Mouse (Mus musculus) R1 (cell line): ENCODE data around the gene Mtg2.

Experiments used
- DNase-seq: peaks from one replicate; pipeline ENCODE4 v3.0.0-alpha.2; 2018; ENCODE audit warnings: low read depth, low spot score

The Mtg2 gene

DNA sequence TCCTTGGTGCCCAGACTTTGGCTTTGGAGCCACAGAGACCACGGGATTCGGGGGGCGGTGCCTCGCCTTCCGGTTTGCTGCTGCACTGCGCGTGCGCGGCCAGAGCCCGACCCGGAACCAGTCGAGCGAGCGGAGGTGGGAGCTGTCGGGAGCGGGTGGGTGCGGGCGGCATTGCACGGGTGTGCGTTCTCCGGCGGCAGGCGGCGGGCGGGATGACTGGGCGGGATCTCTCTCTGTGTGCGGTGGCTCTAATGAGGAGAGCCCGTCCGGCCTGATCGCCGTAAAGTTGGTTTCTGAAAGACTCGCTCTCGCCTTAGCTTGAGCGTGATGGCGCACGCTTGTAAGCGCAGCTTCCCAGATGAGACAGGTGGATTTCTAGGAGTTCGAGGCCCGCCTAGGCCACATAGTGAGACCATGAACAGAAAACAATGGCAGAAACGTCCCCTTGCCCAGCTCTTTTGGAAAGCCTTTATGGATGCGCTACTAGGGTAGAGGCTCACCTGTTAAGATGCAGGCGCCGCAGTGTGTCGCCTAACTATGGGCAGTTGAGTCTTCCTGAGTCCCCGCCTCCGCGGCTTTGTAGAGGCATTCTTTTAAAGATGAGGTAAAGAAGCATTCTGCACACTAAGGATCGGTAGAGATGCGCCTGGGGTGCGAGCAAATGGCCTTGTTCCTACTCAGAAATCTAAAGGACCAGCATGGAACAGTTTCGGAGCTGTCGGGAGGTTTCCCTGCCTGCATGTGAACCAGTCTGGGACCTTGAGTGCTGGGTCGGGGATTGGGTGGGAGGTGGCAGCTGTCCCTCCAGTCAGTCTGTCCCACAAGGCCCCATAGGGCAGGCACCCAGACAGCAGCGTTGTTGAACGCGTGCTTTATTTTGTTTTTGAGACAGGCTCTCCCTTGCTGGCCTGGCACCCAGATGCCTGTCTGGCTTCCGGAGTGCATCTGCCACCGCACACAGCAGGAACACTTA lies at the start of gene Mtg2:
Mtg2 (plus strand) TSS at position 108 of the 973 bp plus-strand sequence.
- DNase-seq = peak; percentile 93

DNA sequence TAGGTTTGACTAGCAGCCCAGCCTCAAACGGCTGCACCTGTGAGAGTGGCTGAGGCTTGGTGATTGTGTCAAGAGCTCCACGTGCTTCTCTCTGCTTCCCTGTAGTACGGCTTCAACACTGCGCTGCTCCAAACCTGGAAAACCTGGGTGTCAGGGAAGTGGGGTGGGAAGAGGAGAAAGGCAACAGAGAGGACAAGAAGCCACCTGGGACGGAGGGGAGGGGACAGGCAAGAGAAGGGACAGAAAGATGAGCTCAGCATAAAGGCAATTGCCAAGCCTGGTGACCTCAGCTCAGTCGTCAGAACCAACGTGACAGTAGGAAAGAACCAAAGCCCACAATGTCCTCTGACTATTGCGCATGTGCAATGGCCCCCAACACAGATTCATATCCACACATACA lies 49.5 kb upstream of the Mtg2 start:
- no peak for DNase-seq

DNA sequence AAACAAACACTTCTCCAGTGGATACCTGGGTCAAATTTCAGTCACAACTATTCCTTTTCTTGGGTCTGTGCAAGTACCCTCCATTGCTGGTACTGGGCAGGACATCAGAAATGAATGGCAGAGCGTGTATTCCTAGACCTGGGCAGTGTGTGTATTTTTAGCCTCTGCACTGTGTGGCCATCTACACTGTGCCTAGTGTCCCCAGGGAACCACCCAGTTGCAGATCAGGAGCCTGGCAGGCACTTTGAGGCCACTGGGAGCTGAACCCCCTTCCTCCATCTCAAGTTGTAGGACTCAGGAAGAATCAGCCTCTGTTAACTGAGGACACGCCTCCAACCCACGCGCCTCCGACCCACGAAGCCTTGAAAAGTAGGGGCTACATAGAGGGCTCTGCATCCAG lies 47.6 kb upstream of the Mtg2 start:
- DNase-seq = no peak

DNA sequence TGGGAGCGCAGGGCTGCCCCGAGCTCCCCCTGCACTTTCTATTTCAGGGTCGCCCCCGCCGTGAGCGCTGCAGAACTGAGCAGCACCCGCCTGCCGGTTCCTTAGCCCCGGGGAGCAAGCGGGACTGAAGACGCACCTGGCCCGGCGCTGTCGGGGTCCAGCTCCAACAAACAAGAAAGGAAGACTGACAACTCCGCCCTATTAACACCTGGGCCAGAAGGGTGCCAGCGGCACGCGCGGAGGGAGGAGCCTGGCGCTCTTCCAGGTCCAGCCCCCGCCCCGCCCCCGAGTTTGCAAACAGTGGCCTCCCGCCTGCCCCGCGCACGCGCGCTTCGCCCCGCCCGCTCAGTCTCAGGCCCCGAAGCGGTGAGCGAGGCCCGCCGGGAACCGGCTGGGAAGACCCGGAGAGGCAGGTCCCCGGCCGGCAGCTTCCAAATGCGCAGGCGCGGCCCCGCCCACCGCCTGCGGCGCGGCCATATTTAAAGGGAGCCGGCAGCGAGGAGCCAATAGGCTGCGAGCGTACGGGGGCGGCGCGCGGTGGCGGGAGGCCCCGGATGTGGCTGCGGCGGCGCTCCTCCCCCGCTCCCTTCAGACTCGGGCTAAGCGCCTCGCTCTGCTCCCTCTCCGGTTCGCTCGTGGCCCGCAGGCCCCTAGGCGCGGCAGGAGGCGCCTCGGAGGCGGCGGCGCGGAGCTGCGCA lies 45.8 kb upstream of the Mtg2 start, which contains the start of gene Lsm14b:
Lsm14b (plus strand) TSS at position 587 of the 698 bp plus-strand sequence.
- peak; percentile 98 for DNase-seq

DNA sequence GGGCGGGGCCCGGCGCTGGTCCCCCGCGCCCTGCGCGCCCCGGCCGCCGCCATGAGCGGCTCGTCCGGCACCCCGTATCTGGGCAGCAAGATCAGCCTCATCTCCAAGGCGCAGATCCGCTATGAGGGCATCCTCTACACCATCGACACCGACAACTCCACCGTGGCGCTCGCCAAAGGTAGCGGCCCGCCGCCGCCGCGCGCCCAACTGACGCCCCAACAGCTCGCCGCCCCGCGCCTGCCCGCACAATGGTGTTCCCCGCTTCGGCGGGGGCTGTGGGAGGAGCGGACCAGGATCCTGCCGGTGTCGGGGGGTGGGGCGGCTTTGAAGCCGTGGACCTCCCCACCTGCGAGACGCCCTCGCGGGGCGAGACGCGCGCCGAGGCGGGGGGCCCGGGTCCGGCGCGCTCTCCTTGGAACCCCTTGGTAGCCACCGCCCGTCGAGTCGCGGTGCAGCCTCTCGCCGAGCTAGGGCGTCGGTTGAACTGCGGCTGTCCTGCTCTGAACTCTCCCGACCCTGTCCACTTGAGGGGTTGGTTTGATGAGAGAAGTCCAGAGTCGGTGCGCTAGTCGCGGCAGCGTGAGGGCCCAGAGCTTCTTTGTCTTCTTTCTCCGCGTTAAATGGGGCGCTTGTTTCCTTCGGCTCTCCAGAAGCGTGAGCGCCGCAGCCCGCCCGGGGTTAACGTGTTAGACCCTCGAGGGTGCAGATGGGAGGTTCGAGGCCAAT lies 45.1 kb upstream of the Mtg2 start:
- peak; percentile 46 for DNase-seq

DNA sequence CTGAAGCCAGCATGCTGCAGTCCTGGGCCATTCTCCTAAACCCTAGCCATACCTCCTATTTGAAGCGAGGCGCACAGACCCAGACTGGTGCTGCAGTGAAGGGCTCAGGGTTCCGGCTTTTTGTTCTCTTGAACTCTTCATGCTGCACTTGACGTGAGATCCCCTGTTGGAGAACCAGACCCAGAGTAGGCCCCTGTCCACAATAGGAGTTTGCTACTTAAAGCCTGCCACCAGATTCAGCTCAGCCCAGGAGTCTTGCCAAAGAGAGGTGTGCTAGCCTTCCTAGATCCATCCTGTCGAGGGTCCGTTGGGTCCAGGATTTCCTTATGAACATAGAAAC lies 44.6 kb upstream of the Mtg2 start:
- DNase-seq = no peak

DNA sequence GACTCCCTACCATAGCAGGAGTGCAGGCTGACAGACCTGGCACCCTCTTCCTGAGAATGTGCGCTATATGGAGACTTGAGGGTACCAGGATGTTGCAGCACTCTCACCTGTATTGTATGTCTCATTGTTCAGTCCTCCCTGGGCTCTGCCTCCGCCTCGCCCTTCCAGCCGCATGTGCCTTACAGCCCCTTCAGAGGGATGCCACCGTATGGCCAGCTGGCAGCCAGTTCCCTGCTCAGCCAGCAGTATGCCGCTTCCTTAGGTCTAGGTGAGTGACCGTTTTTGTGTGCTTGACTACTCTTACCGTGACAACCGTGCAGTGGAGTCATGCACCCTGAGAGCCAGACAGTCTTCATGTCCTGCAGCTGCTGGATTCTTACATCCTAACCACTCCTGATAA lies 42.6 kb upstream of the Mtg2 start:
- DNase-seq = no peak

GRCm38 (mm10) chr2:180031270-180031669 lies 39.1 kb upstream of the Mtg2 start:
- no peak for DNase-seq

DNA sequence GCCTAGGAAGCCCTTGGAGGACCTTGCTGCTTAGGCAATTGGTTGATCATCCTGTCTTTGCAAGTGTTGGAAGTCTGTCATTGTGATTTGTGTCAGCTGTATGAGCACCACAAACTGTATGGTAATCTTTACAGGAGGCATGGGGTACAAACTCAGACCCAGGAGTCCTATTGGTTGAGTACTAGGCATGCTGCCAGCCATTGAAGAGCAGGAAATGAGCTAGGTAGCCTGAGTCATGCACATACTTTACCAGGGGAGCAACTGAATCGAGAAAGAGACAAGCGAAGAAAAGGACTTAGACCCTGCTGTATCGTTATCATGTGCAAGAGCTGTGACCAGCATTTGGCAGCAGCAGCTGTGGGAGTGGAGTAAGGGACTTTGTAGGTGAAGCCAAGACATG lies 37.5 kb upstream of the Mtg2 start:
- DNase-seq = no peak

GRCm38 (mm10) chr2:180033956-180034355 lies 36.4 kb upstream of the Mtg2 start:
- DNase-seq = no peak

DNA sequence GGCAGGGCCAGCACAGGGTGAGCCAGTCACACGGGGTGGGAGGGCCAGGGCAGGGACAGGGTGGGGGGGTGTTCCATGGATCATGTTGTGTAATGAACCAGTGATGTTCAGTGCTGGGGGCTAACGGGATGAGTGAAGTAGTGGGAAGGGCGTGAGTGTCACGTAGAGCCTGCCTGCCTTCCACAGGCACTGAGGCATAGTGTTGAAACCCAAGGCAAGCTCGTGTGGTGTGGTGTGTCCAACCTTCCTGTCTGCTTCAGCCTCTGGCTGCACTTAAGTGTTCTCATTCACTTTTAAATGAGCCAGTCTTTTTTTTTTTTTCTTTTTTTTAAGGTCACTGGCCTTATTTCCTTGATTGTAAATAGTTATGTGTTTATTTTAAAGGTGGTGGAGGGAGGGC lies 35.6 kb upstream of the Mtg2 start:
- DNase-seq = peak; percentile 32

DNA sequence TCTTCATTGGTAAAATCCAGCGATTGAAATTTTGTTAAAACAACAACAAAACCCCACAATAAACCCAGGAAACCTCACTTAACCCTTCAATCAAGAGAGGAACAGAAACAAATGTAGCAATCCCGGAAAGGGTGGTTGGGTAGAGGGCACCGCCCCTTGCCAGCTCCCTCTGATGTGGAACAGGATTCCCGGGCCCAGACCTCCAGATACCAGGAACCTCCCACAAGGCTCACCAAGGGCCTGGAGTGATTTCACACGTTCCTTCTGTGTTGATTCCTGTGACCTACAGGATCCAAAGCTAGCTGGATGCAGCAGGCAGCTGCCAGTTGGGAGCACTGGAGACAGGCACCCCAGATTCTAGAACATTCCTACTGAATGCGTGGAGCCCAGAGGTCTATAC lies 30.0 kb upstream of the Mtg2 start:
- no peak for DNase-seq

- peak; percentile 64 for DNase-seq
These were observed 28.7 kb upstream of the Mtg2 start for GRCm38 (mm10) chr2:180041577-180042255.

- peak; percentile 90 for DNase-seq
These were observed 28.0 kb upstream of the Mtg2 start, which contains the start of the genes Psma7 and Ss18l1 for GRCm38 (mm10) chr2:180042256-180042857. TSS of gene Psma7 (minus strand) at chr2:180042433. TSS of gene Ss18l1 (plus strand) at chr2:180042509.

- peak; percentile 79 for DNase-seq
These were observed 27.4 kb upstream of the Mtg2 start for GRCm38 (mm10) chr2:180042858-180043515.

GRCm38 (mm10) chr2:180045283-180045682 lies 25.1 kb upstream of the Mtg2 start:
- peak; percentile 50 for DNase-seq

- DNase-seq = no peak
These were observed 22.8 kb upstream of the Mtg2 start for GRCm38 (mm10) chr2:180047580-180047979.

GRCm38 (mm10) chr2:180047980-180048635 lies 22.3 kb upstream of the Mtg2 start:
- no peak for DNase-seq

DNA sequence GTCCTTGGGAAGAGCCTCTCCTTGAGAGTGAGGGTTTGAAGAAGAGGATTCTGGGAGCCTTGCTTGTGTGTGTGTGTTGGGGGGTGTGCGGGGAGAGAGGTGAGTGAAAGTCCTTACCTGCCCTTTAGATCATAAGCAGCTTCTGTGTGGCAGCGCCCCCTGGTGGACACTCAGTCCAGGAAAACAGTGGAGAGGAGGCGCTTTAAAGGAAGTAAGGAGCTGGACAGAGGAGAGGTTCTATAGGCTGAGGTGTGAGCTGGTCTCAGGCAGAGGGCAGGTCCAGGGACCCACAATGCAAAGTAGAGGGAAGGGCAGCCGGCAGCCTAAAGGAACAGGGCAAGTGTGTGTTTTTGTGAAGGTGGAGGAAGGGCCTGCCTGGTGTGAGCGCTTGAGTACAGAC lies 19.4 kb upstream of the Mtg2 start:
- DNase-seq = peak; percentile 89
